ENCODE assay signal across 8 mouse cellular contexts in genomic region chr7:110018117-110018630, GRCm38 (mm10). TPM values are rescaled to one million over a fixed set of nuclear protein-coding genes. Genes with fewer than 3 reads are reported as not detected.
A peak's percentile ranks its signal among the peaks of the same experiment; 100 is the strongest.
DNase-seq lines count a peak whose midpoint lies in the region; ATAC-seq and TF ChIP-seq lines count a peak whose summit lies in the region.

Gene Ipo7 (plus strand): TSS chr7:110018274.

- H3K4me1 ChIP-seq in hindbrain, embryonic 14.5 days (replicated peaks; ENCODE audit: control insufficient read depth, insufficient read depth, low read length): peaks cover 16% of the 10 kb centered on the region

- H3K36me3 ChIP-seq in hindbrain, embryonic 14.5 days (replicated peaks; ENCODE audit: control insufficient read depth, insufficient read depth): no peaks in the 10 kb centered on the region

- peak; percentile 56 for DNase-seq in Patski (ENCODE audit: low read depth, low spot score)
- DNase-seq in cerebellum, postnatal 14 days: peak; percentile 93 to 94
- peak; percentile 84 to 86 for DNase-seq in frontal cortex, postnatal 25 days (ENCODE audit: low spot score in 2 of 2)
- peak; percentile 92 for DNase-seq in hindbrain, embryonic 14.5 days (ENCODE audit: low spot score)
- peak; percentile 91 to 92 for DNase-seq in layer of hippocampus, postnatal 36 days
- DNase-seq in lung, postnatal 36 days: peak; percentile 98
- DNase-seq in retina, postnatal 1 day: peak; percentile 96
- peak; percentile 88 to 91 for DNase-seq in urinary bladder, adult 18-20 months (ENCODE audit: low spot score in 2 of 2)

- no peaks in the 10 kb centered on the region for H3K9me3 ChIP-seq in hindbrain, embryonic 14.5 days (ENCODE audit: control insufficient read depth, low read length)

- peak within 1 kb of the TSS; percentile 88 for H3K27ac ChIP-seq in hindbrain, embryonic 14.5 days

- ATAC-seq in Patski: peak; percentile 98
- ATAC-seq in hindbrain, embryonic 14.5 days (ENCODE audit: low FRiP score): peak; percentile 99

- POLR2A ChIA-PET in Patski (lab: Charles Lee): interaction anchor here (0.8 to 1.1 kb wide), 2 partner anchors 26 to 32 kb away, joined by 3 read pairs; no protein-coding TSS in a partner anchor

- CTCF ChIA-PET in Patski (lab: Charles Lee): interaction anchor here (0.9 kb wide), 1 partner anchor 29 kb away, joined by 3 read pairs; no protein-coding TSS in a partner anchor

- no peak for TF ChIP-seq CTCF in Patski (IDR thresholded peaks at IDR 0.05)

- peak within 1 kb of the TSS; percentile 97 for H3K9ac ChIP-seq in hindbrain, embryonic 14.5 days

- peak within 1 kb of the TSS; percentile 97 for H3K4me2 ChIP-seq in hindbrain, embryonic 14.5 days (replicated peaks)

- H3K27me3 ChIP-seq in Patski: no peaks in the 10 kb centered on the region
- no peaks in the 10 kb centered on the region for H3K27me3 ChIP-seq in hindbrain, embryonic 14.5 days (ENCODE audit: control insufficient read depth, insufficient read depth, low read length)

- H3K4me3 ChIP-seq in hindbrain, embryonic 14.5 days (replicated peaks; ENCODE audit: low read length): peak within 1 kb of the TSS; percentile 98

- WGBS in hindbrain, embryonic 14.5 days: under 1% methylated on average over 48 of the region's 48 CpGs

- in situ Hi-C loops in Patski (cut with MboI; ENCODE audit: low pct_unique_long_range_greater_than_20kb): no loop called here

RNA-seq across cellular contexts. Expression of gene Ipo7, which starts in this region (rescaled TPM):
- polyA plus RNA-seq in Patski (2021): 98.5 TPM
- 16.1 and 22.1 TPM in 2 replicates for polyA plus RNA-seq in hindbrain, embryonic 14.5 days (2014; fragmentation: Nextera tagmentation; extraction: Ambion mirVana)
- total RNA-seq in layer of hippocampus, postnatal 36 days (2021): 100 to 1,000 TPM; 106 to 111 TPM

Comparison
In these comparisons a context has a peak if more than half of its experiments do, and no peak if none do; other contexts are left out.
1. Peak in every context shown above with its lines: DNase-seq, ATAC-seq, H3K4me3 ChIP-seq and H3K27ac ChIP-seq.